Mouse (Mus musculus): Measurements from ENCODE around the gene Cdc16. TPM values are rescaled to one million over a fixed set of nuclear protein-coding genes. Genes with fewer than 3 reads are reported as not detected.
"Not testable (repeated sequence)": the region's sequence is repeated elsewhere in the genome, so short reads cannot be mapped to it uniquely, and the experiment has no call there.

Cdc16 gene
- total RNA-seq (2021), result 10 to 100 TPM; 54.3 to 57.7 TPM

DNA sequence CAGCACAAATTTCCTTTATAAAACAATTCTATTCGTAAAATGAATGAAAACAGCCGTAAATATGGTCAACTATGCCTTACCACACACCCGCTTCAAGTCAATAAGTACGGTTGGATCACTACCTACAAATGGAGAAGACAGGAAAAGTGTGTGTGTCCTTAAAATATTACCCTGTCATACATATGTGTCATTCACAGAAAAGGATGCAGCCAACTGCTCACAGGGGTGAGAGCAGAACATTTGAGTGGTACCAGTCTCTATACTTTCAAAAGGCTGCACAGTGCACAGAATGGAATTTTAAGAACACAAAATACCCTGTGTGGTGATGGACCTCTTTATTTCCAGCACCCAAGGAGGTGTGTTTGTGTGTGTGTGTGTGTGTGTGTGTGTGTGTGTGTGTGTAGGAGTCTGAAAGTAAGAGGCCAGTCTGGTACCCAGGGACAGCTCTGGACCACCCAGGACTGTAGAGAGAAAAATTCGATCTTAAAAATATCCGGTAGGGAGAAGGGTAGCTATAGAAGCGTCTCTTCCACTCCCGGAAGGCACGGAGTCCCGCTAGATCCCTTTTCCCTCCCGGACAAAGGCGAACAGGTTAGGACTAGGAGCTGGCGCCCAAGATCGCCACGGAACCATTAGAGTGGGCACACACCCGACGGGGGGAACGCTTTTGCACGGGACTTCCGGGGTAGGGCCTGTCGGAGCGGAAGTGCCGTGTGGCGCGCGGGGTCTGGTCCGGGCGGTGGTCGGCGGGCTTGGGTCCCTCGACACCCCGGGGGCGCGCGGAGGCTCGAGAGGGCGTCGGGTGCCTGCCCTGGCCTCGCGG lies at the start of gene Cdc16:
Gene Cdc16 (plus strand): TSS at position 695 of the 823 bp plus-strand sequence.
- DNase-seq (ENCODE audit: extremely low spot score in 1 of 2, low spot score in 1 of 2), result peak; percentile 89 to 93

DNA sequence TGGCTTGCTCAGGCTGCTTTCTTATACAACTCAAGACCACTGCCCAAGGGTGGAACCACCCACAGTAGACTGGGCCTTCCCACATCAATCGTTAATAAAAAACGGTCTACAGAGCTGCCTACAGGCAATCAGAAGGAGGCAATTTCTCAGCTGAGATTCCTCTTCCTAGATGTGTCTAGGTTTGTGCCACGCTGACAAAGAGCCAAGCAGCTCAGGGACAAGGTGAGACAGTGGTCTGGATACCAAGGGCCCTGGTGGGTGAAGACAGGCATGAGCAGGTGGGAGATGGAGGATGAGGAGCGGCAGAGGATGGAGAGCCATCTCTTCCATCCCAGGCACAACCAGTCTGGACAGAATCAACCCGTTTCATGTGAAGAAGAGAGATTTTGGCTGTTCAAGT lies 49.0 kb upstream of the Cdc16 start:
- no peak for DNase-seq (ENCODE audit: extremely low spot score in 1 of 2, low spot score in 1 of 2)

GRCm38 (mm10) chr8:13718980-13719379 lies 38.5 kb upstream of the Cdc16 start:
- no peak for DNase-seq (ENCODE audit: extremely low spot score in 1 of 2, low spot score in 1 of 2)

GRCm38 (mm10) chr8:13725722-13726121 lies 31.8 kb upstream of the Cdc16 start:
- DNase-seq (ENCODE audit: extremely low spot score in 1 of 2, low spot score in 1 of 2), result peak in 1 of 2 experiments; percentile 56

GRCm38 (mm10) chr8:13727469-13728094 lies 29.9 kb upstream of the Cdc16 start:
- no peak for DNase-seq (ENCODE audit: extremely low spot score in 1 of 2, low spot score in 1 of 2)

DNA sequence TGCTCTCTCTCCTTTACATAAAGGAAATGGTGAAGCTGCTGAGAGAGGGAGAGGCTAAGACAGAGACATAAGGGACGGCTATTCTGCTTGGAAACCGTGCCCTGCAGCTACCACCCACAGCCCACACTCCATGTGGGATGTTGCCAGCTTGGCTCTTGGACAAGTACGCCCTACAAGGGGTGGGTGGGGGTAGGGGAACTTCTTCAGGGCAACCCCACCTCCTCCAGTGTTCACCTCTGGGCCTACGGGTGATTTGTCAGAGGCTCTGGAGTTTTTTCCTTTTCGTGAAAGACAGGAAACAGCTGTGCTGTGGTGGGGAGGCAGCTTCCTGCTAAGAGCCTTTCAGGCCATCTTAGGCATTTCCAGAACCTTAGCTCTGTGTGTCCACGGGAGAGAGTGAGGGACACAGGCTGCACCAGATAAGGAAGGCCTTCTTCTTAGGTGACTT lies 17.1 kb upstream of the Cdc16 start:
- DNase-seq (ENCODE audit: extremely low spot score in 1 of 2, low spot score in 1 of 2), result peak in 1 of 2 experiments; percentile 8

DNA sequence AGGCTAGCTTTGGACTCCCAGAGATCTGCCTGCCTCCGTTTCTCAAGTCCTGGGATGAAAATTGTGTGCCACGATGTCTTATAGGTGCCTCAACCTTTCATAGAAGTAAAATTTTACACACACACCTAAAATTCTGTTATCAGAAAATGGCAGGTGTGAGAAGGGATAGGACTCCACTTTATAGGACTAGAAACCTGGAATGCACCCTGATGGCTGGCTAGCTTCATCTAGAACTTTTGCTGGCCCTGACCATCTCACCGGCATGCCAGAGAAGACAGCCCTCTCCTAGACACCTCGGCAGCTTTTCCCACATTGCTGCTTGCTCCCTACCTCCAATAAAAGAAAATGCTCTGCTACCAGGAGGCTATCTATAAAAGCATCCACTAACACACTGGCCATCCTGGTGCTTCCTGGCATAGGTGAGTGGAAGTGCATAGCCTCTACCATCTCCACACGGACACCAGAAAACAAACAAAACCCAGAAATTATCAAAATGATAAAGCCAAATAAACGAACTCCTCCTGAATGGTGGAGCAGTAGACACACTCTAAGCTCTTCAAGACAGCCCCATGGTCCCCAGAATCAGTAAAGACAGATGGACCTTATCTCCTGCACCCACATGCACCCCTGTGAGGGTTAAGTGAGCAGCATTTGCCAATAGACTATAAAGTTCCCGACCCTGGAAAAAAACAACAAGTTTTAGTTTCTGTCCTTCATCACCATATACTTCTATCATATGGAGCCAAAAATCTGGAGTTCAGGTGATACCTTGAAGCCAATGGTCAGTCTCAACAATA lies 16.5 kb upstream of the Cdc16 start:
- no peak for DNase-seq (ENCODE audit: extremely low spot score in 1 of 2, low spot score in 1 of 2)

GRCm38 (mm10) chr8:13746212-13746611 lies 11.3 kb upstream of the Cdc16 start:
- not testable (repeated sequence) for DNase-seq (ENCODE audit: extremely low spot score in 1 of 2, low spot score in 1 of 2)

DNA sequence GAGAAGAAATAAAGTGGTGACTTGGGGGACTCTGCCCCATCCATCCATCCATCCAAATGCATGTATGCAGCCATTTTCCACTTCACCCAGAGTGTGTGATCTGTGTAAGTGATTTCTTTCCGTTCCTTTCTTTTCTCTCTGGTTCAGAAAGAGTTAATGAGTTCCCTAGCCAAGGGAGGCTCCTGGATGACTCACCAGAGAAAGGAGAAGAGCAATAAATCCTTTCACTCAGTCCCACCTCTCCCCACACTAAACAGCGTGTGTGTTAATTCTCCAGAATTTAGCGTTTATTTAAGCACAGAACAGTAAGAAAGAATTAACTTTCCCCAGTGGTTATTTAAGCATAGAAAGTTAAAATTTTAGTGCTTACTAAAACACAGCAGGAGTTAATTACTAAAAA lies 9.8 kb upstream of the Cdc16 start:
- no peak for DNase-seq (ENCODE audit: extremely low spot score in 1 of 2, low spot score in 1 of 2)

DNA sequence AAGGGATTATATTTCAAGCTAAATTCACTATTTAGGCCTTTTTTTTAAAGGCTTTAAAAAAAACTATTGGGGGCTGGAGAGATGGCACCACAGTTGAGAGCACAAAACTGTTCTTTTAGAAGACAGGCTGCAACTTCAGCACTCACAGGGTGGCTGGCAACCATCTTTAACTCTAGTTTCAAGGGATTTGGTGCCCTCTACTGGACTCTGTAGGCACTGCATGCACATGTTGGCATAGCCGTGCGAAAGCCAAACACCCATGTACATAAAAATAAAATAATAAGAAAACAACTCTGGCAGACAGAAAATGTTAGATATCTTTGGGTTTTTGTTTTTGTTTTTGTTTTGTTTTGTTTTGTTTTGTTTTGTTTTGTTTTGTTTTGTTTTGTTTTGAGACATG lies 3.8 kb upstream of the Cdc16 start:
- peak; percentile 31 to 85 for DNase-seq (ENCODE audit: extremely low spot score in 1 of 2, low spot score in 1 of 2)

DNA sequence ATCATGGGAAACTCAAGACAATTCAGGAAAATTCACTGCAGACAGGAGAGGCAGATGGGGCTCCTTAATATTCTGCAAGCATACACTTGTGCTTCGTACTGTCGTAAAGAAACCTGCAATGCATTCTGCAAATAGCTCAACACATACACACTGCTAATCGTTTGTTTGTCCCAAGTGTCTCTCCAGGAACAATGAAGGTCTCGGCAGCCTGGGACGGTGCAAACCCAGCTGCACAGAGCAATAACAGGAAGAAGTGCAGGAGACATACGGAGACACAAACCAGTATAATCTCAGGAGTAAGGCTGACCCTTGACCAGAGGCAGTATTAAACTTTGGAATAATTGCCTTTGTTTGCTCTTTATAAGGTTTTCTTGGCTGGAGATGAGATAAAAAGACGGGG lies 996 bp upstream of the Cdc16 start:
- no peak for DNase-seq (ENCODE audit: extremely low spot score in 1 of 2, low spot score in 1 of 2)

DNA sequence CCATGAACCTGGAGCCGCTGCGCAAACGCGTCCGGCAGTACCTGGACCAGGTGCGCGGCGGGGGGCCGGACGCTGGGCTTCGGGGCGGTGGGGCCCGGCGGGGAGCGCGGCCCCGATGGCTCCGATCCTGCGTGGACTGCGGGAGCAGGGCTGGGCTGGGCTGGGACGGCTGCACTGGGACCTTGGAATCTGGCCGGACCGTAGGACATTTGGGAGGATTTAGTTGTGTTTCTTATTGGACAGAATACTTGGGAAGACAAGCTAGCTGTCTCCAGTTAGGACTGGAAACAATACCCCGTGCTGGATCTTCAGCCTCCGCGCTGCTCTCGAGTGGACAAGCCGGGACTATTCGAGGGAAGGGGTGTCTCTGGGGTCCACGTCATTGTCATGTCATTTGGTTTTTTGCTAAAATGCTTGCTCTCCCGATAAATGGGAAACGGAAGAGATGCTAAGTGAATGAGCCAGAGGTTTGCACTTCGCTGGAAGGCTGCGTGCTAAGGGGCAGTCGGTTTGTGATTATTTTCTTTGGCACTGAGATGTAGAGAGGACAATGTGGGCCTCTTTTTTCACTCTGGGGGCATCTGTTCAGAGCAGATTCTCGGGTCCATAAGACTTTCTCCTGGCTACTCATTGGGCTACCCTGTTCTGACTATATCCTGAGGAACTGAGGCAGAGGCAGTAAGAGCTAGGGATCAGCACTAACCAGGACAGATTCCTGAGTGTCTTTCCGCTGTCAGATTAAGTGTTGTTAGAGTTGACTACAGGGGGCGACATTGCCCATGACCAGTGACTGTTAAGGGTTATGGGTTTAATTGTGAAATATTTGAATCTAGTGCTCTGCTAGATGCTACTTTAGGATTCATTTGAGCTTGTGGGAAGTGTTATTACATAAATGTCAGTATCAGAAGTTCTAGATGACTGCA lies 590 bp downstream of the Cdc16 start:
- DNase-seq (ENCODE audit: extremely low spot score in 1 of 2, low spot score in 1 of 2), result peak in 1 of 2 experiments; percentile 26

DNA sequence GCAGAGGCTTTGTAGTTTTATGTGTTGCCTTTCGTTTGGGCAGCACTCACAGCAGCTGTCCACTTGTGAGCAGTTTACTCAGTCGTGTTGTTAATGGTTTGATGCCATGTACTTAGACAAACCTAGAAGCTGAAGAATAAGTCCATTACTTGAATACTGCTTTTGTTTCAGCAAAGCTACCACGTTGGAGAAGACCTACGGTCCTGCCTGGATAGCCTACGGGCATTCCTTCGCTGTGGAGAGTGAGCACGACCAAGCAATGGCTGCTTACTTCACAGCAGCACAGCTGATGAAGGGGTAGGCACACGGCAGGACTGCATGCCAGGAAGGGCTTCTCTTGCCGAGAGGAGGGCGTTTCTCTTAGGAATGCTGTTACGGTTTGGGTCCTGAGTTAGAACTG lies 11.7 kb downstream of the Cdc16 start:
- no peak for DNase-seq (ENCODE audit: extremely low spot score in 1 of 2, low spot score in 1 of 2)

GRCm38 (mm10) chr8:13780536-13780935 lies 23.1 kb downstream of the Cdc16 start:
- DNase-seq (ENCODE audit: extremely low spot score in 1 of 2, low spot score in 1 of 2), result no peak

DNA sequence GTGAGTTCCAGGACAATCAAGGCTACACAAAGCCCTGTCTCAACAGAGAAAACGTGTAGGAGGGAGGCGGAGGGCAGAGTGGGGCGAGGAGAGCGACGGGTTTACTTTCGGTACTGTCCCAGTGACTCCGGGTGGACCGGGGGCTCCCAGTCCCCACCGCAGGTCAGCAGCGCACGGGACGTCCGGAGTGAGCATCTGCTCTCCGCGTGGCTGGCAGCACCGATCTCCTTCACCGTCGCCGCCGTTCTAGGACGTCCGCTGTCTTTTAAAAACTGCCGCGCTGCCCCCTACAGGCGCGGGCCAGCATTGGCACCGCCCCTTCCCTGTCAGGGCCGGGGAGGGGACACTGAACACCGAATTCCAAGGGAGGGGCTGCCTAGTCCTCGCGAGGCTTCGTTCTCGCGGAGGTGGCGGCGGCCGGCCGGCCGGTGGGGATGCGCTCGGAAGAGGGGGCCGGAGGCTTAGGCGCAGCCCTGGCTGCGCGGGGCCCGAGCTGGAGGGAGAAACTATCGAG lies 27.8 kb downstream of the Cdc16 start, which contains the start of gene Upf3a:
Gene Upf3a (plus strand): TSS at position 366 of the 514 bp plus-strand sequence.
- peak in 1 of 2 experiments; percentile 79 for DNase-seq (ENCODE audit: extremely low spot score in 1 of 2, low spot score in 1 of 2)

DNA sequence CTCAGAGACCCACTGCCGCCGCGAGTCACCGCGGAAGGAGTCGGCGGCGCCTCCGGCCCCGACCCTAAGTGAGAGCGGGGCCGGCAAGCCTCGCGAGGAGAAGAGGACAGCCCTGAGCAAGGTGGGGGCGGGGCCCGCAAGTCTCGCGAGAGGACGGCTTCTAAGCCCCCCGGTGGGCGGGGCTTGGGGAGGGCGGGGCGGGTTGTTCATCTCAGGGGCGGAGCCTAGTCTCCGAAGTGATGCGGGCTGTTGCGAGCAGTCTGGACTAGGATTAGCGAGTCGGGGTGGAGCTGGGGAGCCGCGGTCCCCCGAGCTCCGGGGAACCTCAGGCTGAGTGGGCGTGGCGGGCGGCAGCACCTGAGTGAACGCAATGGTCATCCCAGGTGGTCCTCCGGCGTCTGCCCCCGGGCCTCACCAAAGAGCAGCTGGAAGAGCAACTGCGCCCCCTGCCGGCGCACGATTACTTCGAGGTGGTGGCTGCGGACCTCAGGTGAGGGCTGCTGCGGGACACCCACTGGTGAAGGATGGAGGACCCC lies 28.4 kb downstream of the Cdc16 start:
- peak; percentile 96 to 97 for DNase-seq (ENCODE audit: extremely low spot score in 1 of 2, low spot score in 1 of 2)

GRCm38 (mm10) chr8:13789606-13790005 lies 32.1 kb downstream of the Cdc16 start:
- DNase-seq (ENCODE audit: extremely low spot score in 1 of 2, low spot score in 1 of 2), result no peak

- no peak for DNase-seq (ENCODE audit: extremely low spot score in 1 of 2, low spot score in 1 of 2)
Observed at GRCm38 (mm10) chr8:13793097-13793745, 35.7 kb downstream of the Cdc16 start.

GRCm38 (mm10) chr8:13793746-13794101 lies 36.2 kb downstream of the Cdc16 start:
- DNase-seq (ENCODE audit: extremely low spot score in 1 of 2, low spot score in 1 of 2), result no peak

Measured in layer of hippocampus, postnatal 25 days (tissue).